Mouse (Mus musculus) thymus, postnatal 10 days (tissue): Measurements from ENCODE around the gene Prima1.

Experiments used
- DNase-seq, 2 experiments: peaks; one replicate each; pipeline ENCODE4 v3.0.0; 2021; ENCODE audit warnings: low spot score in 2 of 2

Prima1 gene

DNA sequence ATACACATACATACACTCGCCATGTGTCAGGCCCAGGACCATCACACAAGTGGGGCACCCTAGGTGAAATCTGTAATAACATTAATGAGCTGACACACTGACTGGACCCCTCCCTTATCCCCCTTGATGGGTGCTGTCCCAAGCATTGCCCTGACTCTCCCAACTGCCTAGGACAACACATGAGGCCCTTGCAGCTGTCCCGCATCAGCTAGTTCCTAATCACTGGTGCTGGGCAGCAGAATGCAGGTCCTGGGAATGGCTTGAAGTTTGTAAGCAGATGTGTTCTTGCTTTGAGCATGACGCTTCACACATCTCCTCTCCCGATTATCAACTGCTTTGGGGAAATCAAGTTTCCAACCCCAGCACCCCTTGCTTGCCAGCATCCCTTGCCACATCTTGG, 15.8 kb downstream of the Prima1 start:
- no peak for DNase-seq

DNA sequence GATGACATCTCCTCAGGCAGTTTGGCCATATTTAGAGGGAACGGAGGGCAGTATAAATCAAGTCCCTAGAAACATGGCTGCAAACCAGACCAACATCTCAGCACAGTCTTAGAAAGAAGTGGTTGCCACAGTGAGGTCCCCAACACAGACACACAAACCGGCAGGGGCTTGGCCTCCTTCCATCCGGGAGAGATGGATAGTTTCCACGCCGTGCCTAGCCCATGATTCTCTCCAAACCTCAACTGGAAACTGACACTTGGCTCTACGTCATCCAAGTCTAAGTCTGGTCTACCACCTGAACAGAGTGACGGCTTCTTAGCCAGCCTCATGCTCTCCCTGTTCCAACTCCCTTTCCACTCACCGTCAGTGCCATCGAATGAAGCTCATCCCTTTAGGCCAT, 18.3 kb downstream of the Prima1 start:
- no peak for DNase-seq

DNA sequence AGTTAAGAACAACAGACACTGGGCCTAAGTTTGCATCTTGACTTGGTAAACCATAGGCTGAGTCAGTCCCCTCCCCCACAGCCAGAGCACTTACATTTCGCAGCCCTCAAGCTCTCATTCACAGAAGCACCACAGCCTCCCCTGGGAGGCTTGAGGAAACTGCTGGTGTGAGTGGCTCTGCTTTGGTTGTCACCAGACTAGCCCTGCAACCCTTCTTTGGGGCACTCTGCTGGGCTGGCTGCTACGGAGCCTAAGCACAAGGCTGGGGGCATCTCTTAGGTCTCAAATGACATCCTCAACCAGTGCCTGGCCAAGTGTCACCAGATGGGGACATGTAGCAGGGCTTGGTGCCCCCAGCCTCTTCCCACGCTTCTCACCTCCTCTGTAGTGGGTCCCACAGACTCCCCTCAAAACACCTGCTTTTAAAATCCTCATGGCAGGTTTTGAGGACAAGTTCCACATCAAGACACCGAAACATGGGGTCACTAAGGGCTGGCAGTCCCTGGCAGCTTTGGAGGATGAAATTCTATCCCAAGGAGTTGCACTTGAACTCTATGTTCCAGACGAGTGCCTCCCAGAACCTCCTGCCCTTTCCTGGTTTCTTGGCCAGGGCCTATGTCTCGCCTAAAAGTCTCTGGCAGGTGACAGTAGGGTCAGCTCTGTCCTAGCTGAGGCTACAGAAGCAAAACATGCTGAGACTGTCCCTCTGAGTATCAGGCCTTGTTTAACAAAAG, 25.9 kb downstream of the Prima1 start:
- DNase-seq, result no peak

DNA sequence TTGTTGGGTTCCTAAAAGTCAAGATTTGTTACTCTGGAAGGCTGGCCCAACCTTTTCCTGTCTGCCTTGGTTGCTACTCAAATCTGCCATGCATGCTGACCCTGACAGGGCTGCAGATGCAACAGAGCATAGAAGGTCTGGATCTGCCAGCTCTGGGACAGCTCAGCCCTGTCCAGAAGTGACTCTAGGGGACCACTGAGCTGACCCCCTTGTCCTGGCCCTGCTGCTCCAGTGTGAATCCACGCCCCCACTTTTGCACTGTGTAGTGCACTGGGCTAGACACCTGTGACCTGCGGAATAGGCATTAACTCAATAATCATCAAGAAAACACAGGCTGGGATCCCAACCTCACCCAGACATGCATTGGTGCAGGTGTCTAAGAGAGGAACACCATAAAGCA, 27.2 kb downstream of the Prima1 start:
- DNase-seq, result no peak

DNA sequence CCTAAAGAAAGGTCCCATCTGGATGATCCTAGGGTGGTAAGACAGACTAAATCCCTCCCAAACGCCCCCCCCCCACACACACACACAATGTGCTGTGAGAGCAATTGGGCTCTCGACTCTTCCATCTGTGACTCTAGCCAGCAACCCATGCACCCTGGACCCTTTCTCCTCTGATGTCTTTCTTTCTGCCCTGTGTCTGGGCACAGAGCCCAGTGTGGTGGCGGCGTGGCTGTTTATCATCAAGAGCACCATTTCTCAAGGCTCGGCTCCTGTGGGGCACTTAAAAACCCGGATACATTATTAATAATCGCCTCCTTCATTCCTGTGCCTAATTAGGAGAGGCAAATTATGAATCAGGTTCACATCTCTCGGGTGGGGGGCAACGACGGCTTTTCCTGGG, 27.7 kb downstream of the Prima1 start:
- no peak for DNase-seq

DNA sequence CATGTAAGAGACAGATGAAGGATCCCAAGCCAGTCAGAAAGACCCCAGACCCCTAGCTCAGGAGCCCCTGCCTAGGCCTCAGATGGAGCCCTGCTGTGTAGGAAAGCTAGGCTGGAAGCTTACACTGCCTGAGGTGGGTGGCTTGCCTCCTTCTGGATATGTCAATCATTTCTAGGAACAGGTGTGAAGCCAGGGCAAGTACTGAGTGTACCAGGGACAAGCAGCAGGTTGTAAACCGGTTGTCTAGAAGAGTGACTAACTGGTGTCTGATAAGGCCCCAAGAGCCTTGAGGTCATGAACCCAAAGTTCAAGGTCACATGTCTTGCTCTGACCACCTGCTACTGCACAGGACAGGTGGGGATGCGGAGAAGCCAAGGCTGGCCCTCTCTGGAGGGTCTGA, 28.4 kb downstream of the Prima1 start:
- DNase-seq, result no peak

DNA sequence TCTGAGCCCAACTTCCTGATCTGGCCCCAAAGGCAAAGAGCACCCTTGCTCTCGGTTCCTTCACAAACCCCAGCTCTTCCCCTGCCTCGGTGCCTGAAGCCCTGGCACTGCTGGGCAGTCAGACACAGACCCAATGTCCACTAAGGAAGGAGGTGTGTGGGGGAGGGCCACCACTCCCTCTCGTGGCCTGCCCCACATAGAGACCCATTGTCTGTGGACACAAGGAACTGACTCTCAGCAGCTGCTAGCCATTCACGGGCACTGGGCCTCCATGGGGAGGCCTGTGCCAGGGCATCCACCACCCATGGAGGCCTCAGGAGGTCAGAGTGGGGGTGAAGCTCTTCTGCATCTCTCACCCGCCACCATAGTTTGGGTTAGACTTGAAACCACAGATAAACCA, 30.9 kb downstream of the Prima1 start:
- DNase-seq, result no peak

DNA sequence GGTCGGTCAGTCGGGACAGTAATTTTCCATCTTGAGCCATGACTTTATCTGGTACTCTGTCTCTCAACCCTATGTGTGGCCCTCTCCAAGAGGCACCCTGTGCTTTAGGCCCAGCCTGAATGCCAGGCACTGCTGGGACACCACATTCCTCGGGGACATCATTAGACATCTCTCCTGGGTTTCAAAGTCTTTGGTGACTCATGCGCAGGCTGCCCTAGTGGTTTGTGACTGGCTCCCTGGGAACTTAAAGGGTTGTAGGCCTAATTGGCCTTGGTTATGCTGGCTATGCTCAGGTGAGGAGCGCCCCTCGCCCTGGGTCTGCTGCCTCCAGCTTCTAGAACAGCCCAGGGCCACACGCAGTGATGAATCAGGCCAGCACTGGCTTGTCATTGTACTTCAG, 32.4 kb downstream of the Prima1 start:
- no peak for DNase-seq

DNA sequence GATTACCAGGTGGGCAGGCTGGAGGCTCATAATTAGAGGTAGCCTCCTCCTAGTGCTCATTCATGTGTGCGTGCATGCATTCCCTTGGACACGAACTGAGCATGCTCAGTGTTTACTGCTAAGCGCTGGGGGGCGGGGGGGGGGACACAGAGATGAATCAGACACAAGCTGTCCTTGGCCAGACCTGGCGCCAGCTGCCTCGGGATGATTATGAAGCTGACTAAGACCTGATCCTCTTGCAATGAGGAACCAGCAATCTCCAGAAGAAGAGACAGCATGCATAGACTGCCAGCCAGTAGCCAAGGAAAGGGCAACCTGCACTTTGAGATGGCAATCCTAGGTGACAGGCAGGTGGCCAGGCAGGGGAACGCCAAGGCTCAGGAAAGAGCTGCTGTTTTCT, 36.4 kb downstream of the Prima1 start:
- DNase-seq, result no peak

DNA sequence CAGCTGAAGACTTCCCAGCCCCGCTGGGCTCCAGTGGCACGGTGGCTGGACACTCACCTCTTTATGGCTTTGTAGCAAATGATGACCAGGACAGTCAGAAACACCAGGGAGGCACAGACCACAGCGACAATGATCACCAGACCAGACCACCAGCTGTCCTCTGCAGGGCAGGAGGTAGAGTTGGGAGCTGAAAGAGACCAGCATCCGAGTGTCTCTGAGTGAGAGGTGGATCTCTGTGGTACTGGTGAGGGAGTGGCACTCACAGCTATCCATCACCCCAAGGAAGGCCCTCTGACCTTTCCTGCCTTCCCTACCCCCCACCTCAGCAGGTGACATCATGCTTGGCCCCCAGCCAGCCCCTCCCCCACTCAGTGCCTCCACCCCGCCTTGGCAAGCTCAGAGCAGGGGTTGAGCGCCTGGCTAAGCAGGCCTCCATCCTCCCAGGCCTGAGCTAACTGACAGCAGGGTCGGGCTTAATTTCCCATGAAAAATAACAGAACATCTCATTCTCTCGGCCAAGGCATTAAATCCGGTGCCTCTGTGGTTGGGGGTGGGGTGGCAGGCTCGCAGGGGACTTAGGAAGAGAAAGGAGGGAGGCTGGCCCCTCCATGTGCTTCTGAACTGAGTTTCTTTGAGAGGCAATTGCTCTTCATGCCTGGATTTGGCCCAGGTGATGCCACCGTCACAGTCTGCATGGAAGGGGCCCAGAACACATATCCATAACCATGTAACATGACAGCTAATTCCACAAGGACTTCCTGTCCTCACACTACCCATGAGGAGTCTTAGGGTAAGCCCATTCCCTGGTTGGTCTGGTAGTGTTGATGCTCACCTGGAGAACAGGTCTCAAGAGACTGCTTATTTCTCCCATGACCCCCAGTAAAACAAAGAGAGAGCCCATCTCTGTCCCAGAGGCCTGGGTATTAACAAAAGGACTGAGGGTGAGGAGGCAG, 39.1 kb downstream of the Prima1 start:
- no peak for DNase-seq

DNA sequence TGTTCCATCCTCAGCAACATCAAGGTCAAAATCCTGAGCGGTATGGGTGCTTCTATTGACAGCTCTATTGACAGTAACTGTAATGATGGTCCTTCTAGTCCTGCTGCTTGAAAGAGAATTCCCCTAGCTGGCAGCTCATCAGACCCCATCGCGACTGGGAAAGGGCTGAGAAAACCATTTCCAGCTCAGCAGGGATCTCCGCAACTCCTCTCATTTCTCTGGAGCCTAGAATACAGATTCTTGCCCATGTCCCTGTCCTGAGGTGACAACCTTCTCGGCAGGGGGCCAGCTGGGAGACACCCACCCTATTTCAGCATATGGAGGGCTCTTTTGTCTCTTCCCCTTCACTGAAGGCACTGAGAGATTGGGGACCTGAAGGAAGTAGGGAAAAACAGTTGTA, 49.0 kb downstream of the Prima1 start:
- no peak for DNase-seq

DNA sequence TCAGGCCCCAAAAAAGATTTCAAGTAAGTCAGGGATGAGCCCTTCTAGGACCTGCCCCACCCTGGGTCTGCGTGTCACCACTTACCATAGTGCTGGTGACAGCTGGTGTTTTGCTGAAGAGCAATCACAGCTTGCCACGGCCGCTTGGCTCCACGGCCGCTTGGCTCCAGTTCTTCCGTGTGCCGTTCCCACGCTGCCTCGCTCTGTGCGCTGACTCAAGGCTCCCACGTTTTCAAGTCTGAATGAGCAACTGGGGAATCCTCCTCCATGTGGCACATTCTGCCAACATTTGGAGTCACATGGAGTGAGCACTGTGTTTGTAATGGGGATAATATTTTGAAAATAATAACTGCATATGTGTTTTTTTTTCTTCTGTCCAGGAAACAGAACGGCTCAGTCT, 52.2 kb downstream of the Prima1 start:
- DNase-seq, result no peak

DNA sequence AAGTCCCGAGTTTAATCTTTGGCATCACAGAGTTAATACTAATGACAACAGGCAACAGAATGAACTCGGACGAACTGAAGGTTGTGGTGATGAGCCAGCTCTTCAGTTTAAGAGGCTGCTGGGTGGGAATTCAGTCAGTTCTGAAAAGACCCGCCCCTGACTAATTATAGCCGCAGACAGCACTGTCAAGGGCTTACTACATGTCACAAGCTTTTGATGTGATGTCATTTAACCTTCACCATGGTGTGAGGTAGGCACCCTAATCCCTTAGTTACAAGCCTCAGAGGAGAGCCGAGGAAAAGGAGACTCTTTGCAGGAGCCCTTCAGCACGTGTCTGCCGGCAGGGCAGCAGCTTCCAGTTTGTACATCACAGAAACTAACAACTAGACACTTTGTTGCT, 53.7 kb downstream of the Prima1 start:
- DNase-seq, result no peak

DNA sequence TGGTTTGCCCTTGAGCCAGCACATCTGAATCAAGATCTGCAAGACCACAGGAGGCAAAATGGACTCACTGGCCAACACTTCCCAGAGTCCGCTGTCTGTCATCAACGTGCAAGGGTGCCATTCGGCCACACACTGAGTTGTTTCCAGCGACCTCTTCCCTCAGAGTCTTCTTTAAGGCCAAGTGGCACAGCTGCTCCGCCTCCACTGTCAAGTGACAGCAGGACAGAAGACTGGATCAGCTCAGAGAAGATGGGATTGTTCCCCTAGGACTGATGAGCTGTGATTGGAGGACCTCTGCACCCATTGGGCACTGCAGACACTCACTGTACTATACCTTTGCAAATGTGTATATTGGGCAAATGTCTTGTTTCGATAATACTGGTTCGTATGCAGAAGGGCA, 54.9 kb downstream of the Prima1 start:
- DNase-seq, result no peak

DNA sequence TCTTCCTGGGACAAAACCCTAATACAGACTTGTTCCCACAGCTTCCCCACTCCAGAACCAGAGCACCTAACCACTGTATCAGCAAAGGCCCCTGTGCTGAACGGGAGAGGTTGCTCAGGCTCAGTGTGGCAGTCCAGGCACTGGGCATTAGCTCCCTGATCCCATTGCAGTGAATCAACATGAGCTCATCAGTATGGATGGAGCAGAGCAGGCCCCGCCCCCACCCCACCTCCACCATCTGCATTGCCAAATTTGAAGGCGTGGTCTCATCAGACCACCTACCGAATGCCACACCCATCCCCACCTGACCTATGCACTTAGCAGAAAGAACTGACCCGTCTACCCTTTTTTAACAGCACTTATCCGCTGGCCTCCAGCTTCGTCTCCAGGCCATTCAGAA, 58.9 kb downstream of the Prima1 start:
- DNase-seq, result no peak

DNA sequence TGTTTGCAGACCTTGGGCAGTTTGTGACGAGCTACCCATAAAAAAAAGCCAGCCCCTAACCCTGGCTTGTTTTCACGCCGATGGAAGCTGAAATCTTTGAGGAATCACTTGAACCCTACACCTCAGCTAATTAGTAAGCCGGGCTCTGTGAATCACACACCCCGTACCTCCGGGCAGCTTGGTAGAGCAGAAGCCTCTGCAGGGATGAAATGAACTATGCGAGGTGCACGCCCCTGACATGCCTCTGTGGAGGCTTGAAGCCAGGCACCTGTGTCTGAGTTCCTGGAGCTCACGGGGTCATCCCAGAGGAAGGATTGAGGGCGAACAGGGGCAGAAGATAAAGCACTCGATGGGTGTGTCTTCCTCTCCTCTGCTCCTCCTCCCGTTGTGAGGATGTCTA, 73.1 kb downstream of the Prima1 start:
- no peak for DNase-seq

DNA sequence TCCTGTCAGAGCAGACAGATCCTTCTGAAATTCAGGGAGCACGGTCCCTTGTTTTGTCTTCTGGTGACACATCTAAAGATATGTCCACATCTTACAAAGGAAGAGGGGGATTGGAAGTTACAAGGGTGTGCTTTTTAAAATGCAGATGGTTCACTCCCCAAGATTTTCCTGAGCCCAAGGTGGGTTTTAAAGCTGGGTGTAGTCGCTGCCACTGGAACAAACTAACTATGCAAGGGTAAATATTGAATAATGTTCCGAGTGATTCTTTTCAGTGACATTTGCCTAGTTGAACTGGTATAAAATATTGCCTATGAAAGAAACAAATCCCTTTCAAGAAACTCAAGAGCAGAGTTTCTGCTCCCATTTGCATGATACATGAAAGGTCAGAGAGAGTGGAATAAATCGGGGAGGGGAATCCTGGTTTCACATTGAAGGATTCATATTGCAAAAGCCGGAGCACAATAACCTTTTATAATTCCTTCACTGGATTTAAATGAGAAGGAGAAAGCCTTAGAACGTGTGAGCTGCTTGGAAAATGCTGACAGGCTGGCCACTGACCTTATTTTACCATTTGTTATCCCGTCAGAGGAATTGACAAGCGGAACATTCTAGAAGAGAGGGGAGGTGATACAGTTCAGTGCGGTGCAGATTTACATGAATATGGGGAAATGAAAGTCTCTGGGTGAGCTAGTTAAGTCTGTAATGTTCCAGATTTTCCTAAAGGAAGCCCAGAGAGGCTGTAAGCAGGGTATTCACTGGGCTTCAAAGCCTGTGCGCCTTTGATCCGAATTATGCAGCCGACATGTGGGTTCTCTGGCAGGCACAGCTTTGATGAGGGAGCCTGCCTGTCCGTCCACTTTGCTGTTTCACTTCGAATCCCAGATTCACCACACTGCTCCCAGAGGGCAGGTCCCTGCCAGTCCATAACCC, 77.6 kb downstream of the Prima1 start:
- no peak for DNase-seq

DNA sequence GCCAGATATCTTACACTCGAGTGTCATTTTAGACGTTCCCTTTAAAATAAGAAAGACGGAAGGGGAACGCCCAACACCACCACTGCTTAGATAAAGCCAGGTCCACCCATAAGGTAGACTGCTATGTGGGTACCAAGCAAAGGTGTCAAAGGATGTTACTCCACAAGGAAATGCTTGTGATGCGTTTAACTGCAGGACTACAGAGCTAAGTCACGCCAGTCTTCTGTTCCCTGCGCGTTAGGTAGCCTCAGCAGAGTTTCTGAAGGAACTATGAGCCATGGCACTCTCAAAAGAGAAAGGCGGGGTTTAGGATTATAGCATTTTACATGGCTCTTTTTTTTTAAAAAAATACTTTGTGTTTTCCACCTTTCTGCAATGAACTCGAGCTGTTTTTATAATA, 78.4 kb downstream of the Prima1 start:
- no peak for DNase-seq

DNA sequence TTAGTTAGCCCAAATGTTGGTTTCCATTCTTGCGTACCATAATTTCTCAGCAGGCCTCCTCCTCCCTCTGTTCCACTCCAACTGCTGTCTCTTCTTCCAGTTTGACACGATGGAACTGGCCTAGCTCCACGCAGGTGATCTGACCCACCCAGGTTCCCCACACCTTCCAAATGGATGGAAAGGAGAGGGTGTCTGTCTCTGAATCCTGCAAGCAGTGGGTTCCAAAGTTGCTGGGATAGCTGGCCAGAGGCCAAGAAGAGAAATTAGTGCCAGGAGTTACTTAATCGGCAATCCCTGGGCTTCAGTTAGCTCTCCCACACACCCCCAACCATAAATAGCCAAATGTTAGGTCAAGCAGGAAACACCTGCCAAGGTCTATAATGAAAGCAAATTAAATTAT, 81.2 kb downstream of the Prima1 start:
- DNase-seq, result no peak

DNA sequence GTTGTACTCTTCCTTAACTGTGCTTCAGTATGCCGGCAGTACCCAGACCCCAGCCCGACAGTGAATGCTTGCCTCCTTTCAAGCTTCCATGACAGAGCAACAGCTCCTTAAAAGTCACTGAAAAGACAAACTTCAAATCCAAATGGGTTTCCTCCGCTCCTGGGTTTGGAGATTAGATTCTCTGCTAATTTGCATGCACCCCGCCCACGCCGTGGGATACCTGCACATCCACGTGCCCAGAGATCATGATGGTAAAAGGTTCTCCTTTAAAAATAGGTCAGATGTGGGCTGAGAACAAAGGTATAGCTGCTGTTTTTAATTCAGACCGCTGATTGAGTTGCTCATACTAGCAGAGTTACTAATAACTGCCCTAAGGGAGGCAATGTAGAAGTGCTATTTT, 82.9 kb downstream of the Prima1 start:
- DNase-seq, result no peak

DNA sequence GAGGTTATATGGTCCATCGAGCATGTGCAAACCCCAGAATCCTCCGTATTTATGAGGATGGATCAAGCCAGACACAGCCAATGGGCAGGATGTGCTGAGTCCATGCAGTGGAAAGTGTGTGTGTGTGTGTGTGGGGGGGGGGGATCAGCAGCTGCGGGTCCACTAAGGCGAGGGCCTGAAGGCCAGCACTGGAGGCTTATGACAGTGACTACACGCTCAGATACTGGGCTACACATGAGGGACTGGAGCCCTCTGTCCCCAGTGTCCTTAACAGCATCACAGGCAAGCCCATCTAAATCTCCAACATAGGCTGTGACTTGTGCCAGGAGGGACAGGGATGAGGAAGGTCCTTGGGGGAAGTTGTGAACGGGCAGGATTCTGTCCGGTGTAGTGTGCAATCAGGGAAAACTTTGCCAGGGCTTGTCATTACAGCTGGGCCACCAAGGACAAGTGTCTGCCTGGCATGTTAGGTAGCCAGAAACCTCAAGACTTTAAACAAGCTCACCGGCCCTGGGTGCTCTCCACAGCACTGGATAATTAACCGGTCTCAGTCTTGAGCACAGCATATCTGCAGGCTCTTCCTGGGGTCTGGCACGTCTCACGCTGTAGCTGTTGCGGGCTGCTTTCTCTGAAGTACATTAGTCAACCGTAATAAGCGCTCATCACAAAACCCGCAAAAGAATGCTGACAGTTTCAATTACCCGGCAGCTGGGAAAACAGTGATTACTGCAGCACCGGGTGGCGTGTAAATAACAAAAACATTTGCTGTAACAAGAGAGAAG, 84.6 kb downstream of the Prima1 start:
- DNase-seq, result no peak
